Mouse (Mus musculus) left cerebral cortex, adult 2 months (tissue): ENCODE results near the gene Tmem179b. TPM values are rescaled to one million over a fixed set of nuclear protein-coding genes. Genes with fewer than 3 reads are reported as not detected.
"Not testable (repeated sequence)": the region's sequence is repeated elsewhere in the genome, so short reads cannot be mapped to it uniquely, and the experiment has no call there.

Experiments
- DNase-seq, 2 experiments: peaks; one replicate each; pipeline ENCODE4 v3.0.0; 2021 to 2022; ENCODE audit warnings: low spot score in 2 of 2, mixed read lengths in 1 of 2; ENCODE audit errors: extremely low spot score in 1 of 2
- H3K27ac ChIP-seq: fragments of 200-600 bp; 2 replicates; pipeline ENCODE4 v1.8.1; 2022
- H3K4me3 ChIP-seq: fragments of 200-600 bp; 2 replicates; pipeline ENCODE4 v1.8.1; 2022
- CTCF ChIP-seq: fragments of 200-600 bp; IDR thresholded peaks from 2 replicates; pipeline ENCODE4 v1.8.1; 2022; ENCODE audit warnings: antibody characterized with exemption, mild to moderate bottlenecking, moderate library complexity
- intact Hi-C: fragments of 180-260 bp; cut with DNase I; formaldehyde crosslinking; loops from one replicate; pipeline ENCODE4 v1.15.1; 2025
- total RNA-seq, 2 experiments: library from RNA; stranded (reverse); gene quantifications; 2 replicates each; pipeline ENCODE4 v1.2.3; 2021

Gene Tmem179b
- total RNA-seq, 2 experiments from 2014 or later = 8.2 to 8.7 TPM

DNA sequence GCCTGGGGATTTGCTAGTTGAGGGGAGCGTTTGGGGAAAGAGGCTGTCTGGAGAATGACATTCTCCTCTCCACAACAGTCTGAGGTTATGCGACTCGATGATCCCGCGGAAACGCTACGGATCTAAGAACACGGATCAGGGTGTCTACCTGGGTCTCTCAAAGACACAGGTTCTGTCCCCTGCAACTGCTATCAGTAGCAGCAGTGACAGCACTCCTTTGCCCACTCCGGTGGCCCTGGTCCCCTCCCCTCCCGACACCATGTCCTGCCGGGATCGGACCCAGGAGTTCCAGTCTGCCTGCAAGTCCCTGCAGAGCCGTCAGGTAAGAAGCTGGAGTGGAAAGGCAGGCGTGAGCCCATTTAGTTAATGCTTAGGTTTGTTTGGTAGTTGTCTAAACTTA, 32.1 kb downstream of the Tmem179b start:
- Histone ChIP-seq H3K27ac (peak overlapping the region; percentile 96), H3K4me3 (peak overlapping the region; percentile 82)
- intact Hi-C loops = no loop called here
- no peak for TF ChIP-seq CTCF
- DNase-seq = no peak

DNA sequence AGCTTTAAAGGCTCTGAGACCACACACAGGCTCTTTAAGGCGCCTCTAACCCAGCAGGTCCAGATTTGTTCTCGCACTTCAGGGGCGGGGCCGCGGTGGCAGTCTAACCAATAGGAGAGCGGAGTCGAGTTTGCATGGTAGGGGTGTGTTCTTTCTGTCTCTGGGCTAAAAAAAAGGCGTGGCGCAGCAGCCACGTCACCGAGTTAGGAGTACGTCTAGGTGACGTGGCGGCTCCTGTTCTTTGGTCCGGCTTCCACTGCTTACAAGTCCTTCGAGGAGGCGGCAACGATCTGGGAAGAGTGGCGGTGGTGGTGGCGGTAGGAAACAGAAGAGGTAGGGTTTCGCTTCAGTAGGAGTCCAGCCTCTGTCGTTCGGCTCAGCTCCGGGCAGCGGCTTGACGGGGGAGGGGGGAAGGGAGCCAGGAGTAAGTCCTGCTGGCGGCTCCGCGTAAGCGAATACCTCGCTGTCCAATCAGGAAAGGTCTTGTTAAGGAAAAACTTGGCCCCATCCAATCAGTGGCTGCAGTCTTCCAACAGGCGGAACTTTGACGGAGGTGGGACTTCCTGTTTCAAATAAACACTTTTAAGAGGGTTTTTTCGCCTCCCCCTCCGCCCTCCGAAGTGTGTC, 32.9 kb downstream of the Tmem179b start, which contains the start of gene Stx5a:
Gene Stx5a (plus strand): TSS at position 171 of the 627 bp plus-strand sequence.
- peak; percentile 89 to 94 for DNase-seq
- intact Hi-C loops = no loop called here
- Histone ChIP-seq H3K27ac (peak within 1 kb of the TSS; percentile 96), H3K4me3 (peak within 1 kb of the TSS; percentile 82)
- TF ChIP-seq CTCF = peak; percentile 18

DNA sequence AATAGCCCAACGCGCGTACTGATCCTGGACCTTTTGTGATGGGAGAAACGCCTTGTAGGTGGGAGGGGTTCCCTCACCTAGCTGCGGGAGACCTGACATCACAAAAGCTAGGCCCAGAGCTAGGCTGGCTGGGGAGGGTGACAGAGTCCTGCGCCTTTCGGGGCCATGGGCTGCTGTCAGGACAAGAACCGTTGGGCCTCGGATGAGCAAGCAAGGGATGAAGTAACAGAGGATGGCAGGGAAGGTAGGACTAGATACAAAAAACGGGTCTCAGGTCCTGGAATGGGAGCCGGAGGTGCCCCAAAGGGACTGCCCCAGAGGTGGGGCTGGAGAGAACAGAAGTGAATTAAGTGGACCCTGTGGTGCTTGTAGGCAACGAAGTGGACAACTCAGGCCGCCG, 33.7 kb downstream of the Tmem179b start, which contains the start of gene 1700092M07Rik:
Gene 1700092M07Rik (plus strand): TSS at position 116 of the 400 bp plus-strand sequence.
- intact Hi-C loops = no loop called here
- Histone ChIP-seq H3K27ac (peak within 1 kb of the TSS; percentile 96), H3K4me3 (peak within 1 kb of the TSS; percentile 82)
- no peak for TF ChIP-seq CTCF
- no peak for DNase-seq

DNA sequence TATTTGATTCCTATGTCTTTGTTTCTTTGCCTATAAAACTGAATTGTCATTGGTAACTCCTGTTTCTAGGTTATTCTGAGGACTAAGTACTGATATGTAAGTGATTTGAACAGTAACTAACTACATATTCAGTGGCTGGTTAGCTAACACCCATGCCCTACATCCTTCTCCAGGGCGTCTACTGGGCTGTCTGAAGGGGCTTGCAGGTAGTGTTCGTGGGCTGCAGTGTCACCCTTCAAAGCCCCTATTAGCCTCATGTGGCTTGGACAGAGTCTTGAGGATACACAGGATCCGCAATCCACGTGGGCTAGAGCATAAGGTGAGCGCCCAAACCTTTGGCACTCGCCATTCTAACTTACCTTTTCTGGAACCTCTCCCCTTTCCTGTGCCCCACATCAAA, 34.6 kb downstream of the Tmem179b start:
- DNase-seq = no peak
- H3K4me3 ChIP-seq = no peak overlapping the region
- TF ChIP-seq CTCF = no peak
- intact Hi-C loops = no loop called here
- H3K27ac ChIP-seq = no peak overlapping the region

DNA sequence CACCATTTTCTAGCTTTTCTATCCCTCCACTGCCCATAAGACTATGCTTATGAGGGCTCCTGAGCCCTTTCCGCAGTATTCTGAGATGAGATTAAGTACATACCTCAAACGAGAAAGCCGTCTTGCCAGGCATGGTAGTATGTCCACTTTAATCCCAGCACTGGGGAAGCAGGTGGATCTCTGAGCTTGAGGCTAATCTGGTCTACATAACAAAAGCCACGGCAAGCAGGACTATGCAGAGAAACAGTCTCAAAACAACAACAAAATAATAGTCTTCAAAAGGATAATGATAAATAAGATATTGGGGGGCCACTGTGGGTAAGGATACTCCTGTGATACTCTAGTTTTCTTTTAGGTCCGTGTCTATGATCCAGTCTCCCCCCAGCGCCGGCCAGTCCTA, 35.4 kb downstream of the Tmem179b start:
- no peak overlapping the region for H3K27ac ChIP-seq
- intact Hi-C loops = no loop called here
- TF ChIP-seq CTCF = no peak

DNA sequence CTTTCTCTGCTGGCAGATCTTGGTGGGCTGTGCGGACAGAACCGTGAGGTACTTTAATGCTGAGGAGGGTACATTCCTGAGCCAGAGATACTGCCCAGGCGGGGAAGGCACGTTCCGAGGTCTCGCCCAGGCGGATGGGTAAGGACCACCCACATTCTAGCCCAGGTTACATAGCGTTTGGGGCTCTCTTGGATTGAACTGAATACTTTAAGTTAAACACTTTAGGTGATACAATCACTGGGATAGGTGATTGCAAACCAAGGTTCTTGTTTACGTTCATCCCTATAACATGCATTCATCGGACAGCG, 38.2 kb downstream of the Tmem179b start:
- intact Hi-C loops = no loop called here
- no peak for DNase-seq
- Histone ChIP-seq H3K27ac (peak overlapping the region; percentile 90; the same call in 1 of the 2 replicates), H3K4me3 (peak overlapping the region; percentile 68)
- no peak for TF ChIP-seq CTCF

More for the DNA sequence above, 35.4 kb downstream of the Tmem179b start:
- DNase-seq = no peak
- no peak overlapping the region for H3K4me3 ChIP-seq

DNA sequence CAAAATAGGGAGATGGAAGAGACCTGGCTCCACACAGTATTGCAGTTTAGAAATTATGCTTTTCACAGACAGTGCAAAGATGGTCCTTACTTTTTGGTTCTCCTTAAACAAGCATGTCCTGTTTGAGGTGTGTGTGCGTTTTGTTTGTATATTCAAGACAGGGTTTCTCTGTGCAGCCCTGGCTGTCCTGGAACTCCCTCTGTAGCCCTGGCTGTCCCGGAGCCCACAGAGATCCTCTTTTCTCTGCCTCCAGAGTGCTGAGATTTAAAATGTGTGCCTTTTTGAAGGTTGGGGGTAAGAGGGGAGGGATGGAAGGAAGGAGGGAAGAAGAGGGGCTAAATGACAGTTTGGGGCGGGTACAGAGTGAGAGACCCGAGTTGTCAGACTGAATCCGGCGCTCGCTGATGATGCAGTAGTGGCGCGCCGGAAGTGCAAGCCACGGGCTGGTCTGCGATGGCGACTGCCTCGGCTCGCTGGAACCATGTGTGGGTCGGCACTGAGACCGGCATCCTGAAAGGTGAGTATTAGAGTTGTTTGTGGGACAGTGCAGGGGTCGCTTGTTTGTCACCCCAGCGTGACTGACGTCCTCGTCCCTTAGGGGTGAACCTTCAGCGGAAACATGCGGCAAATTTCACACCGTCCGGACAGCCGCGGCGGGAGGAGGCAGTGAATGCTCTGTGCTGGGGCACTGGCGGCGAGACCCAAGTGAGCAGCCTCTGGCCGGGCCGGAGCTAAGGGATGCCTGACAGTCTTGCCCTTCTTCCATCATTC, 38.7 kb downstream of the Tmem179b start, which contains the start of gene Wdr74:
Gene Wdr74 (plus strand): TSS at position 439 of the 771 bp plus-strand sequence.
- Histone ChIP-seq H3K4me3 (peak within 1 kb of the TSS; percentile 68), H3K27ac (peak within 1 kb of the TSS; percentile 90)
- intact Hi-C loops = no loop called here
- TF ChIP-seq CTCF = no peak
- DNase-seq = peak; percentile 92 to 97

DNA sequence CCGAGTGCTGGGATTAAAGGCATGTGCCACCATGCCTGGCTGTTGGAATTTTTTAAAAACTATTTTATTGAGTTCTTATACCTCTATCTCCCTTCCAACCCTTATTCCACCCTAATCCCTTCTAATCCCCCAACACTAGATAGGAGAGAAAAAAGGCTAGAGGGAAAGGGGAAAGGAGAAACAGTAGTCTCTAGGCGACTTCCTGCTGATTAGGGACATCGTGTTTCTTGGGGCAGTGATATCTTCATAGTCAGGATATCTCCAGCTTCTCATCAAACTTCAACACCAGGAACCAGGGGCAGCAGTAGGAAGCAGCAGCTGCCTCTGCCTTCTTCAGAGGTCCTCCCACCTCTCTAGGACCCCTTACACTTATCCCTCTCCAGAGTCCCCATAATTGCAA, 39.9 kb downstream of the Tmem179b start:
- H3K4me3 ChIP-seq = no peak overlapping the region
- TF ChIP-seq CTCF = no peak
- H3K27ac ChIP-seq = no peak overlapping the region
- no peak for DNase-seq
- intact Hi-C loops = no loop called here

DNA sequence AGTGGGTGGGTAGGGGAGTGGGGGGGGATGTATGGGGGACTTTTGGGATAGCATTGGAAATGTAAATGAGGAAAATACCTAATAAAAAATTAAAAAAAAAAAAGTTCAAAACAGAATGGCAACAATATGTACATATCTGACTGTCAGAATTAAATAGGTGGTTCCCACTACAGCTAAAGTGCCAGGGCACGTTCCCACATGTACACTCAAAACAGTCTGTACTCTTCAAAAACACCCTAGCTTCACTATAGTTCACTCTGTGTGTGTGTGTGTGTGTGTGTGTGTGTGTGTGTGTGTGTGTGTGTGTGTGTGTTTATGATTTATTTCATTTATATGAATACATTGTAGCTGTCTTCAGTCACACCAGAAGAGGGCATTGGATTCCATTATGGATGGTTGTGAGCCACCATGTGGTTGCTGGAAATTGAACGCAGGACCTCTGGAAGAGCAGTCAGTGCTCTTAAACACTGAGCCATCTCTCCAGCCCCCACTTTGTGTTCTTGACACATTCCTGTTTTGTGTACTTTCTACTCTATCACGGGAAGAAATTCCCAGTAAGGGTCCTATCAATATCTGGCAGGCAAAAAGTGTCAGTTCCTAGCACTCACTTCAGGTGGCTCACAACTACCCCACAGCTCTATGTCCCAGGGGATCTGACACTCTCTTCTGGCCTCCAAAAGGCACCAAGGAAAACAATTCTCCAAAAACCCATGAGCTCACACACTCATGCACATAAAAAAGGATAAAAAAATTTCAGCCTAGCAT, 45.8 kb downstream of the Tmem179b start:
- DNase-seq, intact Hi-C loops, H3K27ac ChIP-seq: not testable (repeated sequence)

DNA sequence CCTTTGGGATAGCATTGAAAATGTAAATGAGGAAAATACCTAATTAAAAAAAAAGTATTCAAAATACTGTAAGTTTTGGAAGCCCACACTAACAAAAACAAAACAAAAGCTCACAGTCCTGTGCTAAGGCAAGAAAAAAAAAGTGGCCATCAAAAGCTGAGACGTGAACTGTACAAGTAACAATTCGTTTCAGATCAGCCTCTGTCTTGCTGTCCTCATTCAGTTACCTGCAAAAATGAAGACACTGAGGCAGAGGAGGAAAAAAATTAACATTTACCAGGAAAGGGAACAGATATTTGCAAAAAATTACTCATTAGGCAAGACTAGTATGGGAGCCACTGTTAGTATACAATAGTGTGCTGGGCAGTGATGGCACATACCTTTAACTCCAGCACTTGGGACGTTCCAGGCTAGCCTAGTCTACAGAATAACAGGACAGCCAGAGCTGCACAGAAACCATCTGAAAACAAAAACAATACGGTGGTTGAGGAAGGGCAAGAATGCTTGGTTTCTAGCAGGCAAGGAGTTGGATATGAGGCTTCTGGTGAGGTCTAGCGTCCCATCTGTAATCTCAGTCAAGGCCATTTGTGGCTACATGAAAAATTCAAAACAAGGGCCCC, 46.7 kb downstream of the Tmem179b start:
- no peak for DNase-seq
- no peak overlapping the region for H3K4me3 ChIP-seq
- no peak overlapping the region for H3K27ac ChIP-seq
- TF ChIP-seq CTCF = no peak
- intact Hi-C loops = no loop called here

More for the DNA sequence above, 45.8 kb downstream of the Tmem179b start:
- H3K4me3 ChIP-seq = not testable (repeated sequence)

DNA sequence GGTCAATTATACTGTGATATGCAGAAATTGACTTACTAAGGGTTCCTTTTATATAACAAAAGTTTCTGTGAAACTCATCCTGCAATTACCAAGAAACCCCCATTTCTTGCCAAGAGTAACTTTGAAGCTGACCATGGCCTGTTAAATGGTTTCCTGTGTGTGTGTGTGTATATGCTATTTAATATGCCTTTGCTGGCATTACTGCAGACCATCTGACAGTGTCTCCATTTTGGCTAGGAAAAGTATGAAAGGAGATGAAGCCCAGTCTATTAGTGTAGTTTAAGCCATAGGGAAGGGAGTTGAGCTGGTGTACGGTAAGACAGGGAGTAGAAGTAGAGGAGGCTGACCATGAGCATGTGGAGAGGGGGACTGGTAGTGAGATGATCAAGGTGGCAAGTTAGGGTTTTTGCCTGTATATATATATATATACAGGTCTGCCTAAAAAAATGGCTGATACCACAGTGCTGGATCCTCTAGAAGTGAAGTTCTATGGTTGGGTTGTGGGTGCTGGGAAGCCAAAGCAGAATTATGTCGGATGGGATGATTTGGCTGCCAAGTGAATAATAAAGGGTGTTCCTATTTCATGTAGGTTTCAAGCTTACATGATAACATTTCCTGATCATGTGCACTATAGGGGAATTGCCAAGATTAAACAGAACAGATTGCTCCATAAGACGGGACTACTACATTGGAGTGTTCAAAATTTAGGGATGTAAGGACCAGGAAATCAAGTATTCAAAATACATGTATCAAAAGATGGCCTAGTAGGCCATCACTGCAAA, 47.5 kb downstream of the Tmem179b start:
- intact Hi-C loops = no loop called here
- H3K27ac ChIP-seq = no peak overlapping the region
- H3K4me3 ChIP-seq = no peak overlapping the region
- TF ChIP-seq CTCF = no peak
- no peak for DNase-seq
